Mouse (Mus musculus) lung, postnatal 4 days (tissue): ENCODE measurements at regions not wholly inside any gene's neighbourhood (a gene's known extent, or its start where the extent isn't known, plus 50 kb on each side); places are given as distances from the start of the nearest gene placed in this dataset.
"Not testable (repeated sequence)": the region's sequence is repeated elsewhere in the genome, so short reads cannot be mapped to it uniquely, and the experiment has no call there.

ENCODE experiments used
- DNase-seq, 2 experiments: peaks; one replicate each; pipeline ENCODE4 v3.0.0; 2021

DNA sequence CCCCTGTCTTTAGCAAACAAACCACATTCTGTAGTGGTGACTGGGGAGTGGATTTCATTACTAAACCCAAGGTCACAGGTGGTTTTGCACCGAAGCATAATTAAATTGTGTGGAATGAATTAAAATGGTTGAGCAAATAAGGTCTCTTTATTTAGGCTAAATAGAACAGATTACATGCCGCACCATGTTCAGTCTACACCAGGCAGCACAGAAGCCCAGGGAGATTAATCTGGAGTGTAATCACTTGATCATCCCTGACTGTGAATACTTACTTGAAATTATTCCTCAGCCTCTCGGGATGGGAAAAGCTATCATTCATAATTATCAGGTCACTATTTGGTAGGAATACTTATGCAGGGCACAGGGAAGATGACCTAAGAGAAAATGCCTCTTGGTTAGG is 1293.3 kb upstream of the Sel1l start:
- DNase-seq, result no peak

DNA sequence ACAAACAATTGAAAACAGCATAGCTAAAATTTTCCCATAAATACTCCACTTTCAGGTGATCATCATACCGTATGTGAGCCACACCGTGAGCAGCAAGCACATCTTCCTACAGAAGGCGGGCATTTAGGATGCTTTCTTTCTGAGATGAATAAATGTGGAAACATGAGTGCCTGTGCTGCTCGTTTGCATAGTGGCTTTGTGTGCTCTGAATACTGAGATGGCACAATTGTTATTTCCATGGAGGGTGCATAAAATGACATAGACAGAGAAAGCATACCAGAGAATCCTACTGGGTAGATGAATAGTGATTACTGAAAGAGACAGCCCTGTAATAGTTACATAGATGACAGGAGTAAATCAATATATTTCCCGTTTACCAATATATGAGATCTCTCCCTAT is 1287.4 kb upstream of the Sel1l start:
- no peak for DNase-seq

DNA sequence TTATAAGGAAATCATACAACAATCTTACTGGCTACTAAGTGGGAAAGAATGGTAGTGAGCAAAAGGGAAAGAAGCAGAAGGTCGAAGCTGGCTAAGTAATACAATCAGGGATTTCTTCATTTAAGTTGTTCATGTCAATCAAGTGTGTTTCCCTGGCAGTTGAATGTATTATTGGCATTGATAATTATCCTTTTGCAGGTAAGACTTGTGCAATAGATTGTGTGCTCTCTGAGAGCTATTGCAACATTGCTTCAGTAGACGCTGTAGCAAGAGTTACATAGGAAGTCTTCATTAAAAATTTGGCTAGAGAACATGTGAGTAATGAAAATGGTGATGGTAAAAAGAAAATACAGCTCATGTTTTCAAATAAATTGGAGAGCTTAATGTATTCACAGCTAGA is 1273.3 kb upstream of the Sel1l start:
- DNase-seq, result no peak

DNA sequence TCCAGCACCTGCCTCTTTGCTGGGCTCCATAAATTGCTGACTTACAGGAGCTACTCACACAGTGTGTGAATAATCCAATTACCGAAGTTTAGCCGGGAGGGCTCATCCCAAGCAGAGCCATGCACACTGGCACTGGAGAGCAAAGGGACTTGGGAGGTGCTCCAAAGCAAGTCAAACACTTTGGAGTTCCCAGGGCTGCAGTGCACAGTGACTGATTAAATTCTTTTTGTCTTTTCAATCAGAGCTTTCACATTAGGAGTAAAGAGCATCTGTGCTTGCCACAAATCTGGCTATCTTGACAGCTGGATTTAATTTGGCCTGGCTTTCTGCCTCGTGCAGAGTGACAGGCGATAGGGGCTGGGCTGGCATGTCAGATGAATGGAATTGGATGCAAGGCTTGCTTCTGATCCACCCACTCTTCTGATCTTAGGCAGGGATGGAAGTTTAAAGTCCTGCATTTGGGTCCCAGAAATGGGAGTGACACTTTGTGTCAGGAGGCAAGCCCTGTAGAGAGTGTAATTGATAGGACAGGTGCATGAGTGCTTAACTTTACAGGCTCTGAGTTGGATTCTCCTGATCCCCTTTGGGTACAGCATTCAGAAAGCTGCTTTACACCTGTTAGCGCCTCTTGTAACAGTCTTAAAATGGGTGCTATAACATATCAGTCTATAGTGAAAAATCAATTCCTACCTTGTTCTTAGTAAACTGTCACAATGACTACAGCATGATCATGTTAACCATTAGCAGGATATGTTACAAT is 1239.3 kb upstream of the Sel1l start:
- DNase-seq, result no peak

DNA sequence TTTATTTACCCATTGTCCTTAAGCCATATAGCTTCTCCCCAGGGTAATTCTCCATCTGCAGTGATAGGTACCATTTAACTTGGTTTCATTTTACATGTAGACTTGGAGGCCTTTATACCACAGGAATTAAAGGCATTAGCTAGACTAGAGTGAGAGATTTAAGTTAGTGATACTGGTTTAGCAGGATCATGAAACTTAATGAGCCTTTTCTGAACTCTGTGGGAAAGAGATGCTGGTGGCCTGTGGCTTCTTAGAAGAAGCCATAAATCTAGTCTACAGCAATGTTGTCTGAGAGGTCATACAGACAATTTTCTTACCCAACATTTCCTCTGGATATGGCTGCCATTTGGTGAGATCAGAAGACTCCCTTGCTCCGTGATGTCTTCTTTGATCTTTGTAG is 1214.9 kb upstream of the Sel1l start:
- DNase-seq, result no peak

DNA sequence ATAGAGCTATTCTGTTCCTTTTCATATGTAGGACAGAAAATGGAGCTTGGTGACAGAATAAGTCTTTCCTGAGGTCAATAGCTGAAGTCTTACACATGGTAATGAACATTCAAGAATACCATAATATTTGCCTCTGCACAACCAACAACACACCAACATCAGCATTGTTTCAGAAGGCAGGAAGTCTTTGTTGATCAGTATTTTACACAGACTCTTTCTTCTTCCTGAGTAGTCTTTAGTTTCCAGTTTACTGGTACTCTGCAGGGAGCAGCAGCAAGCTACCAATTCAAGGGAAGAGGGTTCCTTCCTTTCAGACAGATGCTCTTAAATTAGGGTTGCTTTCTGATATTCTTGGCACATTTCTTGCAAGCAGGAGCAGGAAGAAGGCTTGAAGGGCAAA is 1170.7 kb upstream of the Sel1l start:
- no peak for DNase-seq

DNA sequence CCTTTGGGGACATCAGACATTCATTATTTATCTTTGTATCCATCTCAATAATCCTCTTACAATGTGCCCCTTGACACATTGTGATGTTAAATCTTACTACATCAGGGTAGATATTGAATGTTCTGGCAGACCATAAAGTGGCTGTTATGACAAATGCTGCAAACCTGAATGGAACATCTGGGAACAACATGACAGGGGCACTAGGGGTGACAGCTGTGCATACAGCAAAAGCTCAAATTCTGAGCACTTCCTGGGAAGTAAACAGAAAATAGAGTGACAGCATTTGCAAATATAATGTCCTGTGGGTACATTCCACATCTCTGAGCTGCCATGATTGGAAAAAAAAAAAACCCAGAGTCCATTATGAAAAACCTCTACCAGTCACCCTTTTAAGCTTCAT is 1162.6 kb upstream of the Sel1l start:
- no peak for DNase-seq

DNA sequence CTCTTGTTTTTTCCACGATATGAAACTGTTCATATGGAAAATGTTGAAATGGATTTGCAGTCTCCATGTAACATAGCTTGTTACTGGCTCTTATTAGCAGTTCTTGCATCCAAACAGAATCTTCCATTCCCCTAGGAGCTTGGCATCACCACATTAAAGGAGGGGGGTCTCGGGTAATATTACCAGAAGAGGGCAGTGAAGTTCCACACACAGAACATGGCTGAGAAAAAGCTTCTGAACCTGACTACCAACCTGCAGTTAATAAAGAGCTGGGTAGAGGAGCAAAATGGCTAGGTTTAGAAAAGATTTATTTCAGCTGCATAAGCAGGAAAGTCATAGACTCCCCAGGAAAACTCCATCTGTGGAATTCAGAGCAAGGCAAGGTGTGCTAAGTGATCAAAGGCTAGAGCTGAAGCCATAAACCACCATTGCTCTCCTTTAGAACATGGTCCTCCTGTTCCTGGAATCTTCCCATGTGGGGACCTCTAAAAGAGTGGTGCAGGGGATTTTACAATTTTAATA is 1157.9 kb upstream of the Sel1l start:
- DNase-seq, result no peak

DNA sequence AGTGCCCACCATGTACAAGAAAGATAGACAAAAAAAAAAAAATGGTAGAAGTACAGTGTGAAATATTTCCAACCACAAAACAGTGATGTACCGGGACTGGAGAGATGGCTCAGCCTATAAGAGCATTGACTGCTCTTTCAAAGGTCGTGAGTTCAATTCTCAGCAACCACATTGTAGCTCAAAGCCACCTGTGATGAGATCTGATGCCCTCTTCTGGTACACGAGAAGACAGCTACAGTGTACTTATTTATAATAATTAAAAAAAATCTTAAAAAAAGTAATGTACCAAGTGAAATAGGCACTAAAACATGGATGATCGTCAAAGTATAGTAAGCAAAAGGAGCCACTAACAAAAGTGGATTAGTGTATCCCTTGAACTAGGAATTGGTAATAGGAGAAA is 1154.2 kb upstream of the Sel1l start:
- DNase-seq, result no peak

DNA sequence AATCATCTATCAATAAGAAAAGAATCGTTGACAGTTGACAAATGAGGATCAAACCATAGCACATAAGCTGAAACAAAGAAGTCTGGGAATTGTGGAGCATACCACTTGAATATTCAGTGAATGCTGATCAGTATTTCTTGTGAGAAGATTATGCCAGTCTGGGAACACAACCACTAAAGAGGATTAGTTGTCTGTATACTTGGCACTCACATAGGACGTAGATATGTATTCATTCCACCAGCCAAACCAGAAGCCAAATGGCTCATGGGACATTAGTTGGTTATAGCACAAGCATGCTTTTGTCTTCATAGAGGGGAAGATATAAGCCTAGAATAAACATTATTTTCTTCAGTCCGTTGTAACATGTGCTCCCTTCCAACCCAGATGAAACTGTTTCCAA is 1126.7 kb upstream of the Sel1l start:
- DNase-seq, result no peak

DNA sequence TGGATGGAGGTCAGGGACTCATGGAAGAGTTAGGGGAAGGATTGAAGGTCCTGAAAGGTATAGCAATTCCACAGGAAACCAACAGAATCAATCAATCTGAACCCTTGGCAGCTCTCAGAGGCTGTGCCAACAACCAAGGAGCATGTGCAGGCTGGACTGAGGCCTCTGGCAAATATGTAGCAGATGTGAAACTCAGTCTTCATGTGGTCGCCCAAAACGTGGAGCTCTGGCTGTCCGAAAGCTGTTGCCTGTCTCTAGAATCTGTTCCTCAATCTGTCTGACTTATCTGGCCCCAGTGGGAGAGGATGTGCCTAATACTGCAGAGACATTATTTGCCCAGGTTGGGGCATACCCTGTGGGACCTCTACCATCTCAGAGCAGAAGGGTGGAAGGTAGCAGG is 1095.4 kb upstream of the Sel1l start:
- no peak for DNase-seq

DNA sequence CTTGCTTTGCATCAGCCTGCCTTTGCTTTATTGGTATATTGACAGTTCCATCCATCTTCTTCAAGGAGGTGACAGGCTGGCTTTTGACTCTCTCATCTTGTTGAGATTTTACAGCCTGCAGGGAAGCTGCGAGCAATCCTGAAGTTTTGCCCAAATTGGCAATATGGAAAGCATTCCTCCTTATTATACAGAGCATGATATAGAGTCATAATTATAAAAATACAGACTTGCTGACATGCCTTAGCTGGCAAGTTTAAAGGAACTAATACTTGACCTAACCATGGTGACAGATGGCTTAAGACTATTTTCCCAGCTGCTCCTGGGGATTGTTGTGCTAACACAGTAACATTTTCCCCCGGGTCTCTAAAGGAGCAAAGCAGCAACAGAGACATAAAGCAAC is 1078.6 kb upstream of the Sel1l start:
- DNase-seq, result no peak

DNA sequence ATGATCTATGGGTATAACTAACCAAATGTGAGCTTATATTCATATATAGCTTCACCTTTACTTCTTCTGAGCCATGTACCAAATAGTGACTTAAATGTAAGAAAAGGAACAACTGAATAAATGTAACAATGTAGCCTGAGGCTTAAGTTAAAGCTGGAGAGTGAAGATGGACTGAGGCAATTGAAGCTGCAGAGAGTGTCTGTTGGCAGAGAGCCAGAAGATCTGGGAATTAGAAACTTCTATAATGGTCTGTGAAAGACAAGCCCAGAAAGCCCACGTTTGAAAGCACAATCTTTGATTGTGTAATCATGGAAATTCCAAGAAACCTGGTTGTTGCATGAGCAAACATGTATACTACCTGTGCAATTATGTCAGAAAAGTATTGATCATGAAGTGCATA is 1078.0 kb upstream of the Sel1l start:
- no peak for DNase-seq

DNA sequence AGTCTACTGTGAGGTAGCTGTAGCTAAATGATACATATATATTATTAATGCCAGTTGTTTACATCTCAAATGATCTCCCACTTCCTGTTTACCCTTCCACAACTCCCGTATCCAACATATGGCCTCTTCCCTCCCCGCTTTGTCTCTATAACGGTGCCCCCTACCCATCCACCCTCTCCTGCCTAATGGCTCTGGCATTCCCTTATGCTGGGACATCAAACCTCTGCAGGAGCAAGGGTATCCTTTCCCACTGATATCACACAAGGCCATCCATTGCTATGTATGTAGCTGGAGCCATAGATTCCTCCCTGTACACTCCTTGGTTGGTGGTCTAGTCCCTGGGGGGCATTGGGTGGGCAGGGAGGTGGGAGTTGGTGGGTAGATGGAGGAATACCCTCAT is 1071.0 kb upstream of the Sel1l start:
- DNase-seq, result no peak

DNA sequence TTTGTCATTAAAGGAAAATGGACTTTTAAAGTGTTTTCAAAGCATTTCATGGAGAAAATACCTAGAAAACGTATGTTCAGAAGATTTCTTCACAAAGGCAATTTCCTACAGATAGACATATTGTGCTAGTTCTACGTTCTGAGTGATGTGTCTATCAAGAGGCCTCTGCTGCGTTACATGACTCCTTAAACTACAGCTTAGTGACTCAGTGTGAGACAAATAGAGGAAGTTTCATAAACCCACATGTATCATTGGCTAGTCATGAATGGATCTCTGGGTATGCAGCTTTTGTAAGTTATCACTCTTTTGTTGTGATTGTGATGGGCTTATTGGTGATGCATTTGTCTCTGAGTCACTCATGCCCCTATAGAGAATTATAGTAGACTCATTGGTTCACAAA is 1067.3 kb upstream of the Sel1l start:
- no peak for DNase-seq

DNA sequence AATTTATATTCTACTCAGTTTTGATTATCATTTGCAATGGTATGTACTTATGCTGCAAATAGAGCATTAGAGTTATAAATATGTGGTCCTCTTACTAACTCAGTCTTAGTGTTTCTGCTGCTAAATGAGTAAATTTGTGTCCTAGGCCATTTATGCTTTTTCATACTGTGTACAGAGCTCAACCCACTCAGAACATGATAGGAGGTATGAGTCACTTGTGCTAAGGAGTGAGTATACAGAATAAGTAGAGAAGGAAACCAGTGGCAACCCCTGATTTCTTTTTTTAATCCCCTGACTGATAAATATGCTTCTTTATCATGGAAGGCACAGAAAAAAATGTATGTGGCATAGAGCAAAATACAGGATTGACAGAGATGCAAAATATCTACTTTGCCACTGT is 1066.8 kb upstream of the Sel1l start:
- DNase-seq, result no peak

DNA sequence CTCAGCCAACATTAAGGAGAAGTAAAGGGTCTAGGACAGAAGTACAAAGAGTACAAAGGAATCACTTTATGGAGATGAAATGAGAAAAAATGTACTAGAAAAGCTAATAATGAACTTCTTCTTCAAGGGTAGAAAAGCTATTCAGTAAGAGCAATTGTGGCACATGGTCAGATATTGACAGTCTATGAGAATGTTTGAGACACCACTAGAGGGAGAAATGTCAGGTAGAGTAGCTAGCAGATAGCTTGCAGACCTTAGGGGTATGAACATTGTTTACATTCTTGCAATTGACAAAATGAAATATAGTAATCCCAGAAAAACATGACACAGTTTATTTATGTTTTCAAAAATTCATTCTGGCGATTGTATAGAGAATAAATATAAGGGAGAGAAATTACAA is 1066.2 kb upstream of the Sel1l start:
- no peak for DNase-seq

DNA sequence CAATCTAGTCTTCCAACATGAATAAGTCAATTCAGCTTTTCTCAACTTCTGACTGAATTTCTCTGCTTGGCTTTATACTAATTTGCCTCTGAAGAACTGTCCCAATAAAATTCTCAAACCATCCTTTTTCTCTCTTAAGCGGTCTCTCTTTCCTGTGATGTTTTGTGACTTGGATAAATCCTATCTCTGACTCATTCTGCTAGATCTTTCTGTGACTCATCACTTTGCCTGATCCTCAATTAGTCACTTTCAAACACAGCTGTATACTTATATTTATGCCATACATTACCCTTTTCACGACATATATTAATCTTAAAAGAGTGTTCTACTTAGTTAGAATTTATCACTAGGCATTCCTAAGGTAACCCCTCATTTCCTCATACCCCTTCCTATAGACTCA is 1055.4 kb upstream of the Sel1l start:
- no peak for DNase-seq

DNA sequence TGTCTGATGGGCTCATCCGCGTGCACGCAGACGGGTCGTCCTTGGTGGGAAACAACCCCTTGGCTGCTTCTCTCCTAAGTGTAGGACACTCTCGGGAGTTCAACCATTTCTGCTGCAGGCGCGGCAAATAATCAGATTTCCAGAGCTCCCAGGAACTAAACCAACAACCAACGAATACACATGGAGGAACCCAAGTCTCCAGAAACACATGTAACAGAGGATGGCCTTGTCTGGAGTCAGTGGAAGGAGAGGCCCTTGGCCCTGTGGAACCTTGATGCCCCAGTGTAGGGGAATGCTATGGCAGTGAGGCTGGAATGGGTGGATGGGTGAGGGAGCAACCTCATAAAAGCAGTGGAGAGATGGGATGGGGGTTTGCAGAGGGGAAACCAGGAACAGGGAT is 1043.4 kb upstream of the Sel1l start:
- DNase-seq, result no peak

DNA sequence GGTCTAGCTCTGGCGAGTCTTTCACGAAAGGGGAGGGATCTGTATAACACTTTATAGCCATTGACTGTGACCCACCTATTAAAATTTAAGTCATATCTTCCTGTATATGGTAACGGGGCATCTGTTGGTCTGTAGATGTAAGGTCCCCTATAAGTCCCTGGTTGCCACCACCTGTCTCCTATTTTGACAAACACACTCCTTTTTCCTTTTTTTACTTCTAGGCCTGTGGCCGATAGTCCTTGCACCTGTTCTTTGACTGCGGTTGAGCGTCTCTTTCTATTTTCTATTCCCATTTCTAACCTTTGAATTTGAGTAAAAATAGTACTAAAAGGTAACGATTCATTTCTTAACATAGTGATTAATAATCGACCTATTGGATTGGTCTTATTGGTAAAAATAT is 1042.7 kb upstream of the Sel1l start:
- DNase-seq, result not testable (repeated sequence)

DNA sequence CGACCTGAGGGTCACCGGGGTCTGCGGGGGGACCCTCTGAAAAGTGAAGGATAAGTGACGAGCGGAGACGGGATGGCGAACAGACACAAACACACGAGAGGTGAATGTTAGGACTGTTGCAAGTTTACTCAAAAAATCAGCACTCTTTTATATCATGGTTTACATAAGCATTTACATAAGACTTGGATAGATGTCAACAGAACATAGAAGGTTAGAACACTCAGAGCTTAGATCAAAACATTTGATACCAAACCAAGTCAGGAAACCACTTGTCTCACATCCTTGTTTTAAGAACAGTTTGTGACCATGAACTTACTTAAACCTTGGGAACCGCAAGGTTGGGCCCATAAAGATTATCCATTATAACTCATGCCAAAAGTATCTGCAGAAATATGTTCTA is 1042.2 kb upstream of the Sel1l start:
- DNase-seq, result not testable (repeated sequence)

DNA sequence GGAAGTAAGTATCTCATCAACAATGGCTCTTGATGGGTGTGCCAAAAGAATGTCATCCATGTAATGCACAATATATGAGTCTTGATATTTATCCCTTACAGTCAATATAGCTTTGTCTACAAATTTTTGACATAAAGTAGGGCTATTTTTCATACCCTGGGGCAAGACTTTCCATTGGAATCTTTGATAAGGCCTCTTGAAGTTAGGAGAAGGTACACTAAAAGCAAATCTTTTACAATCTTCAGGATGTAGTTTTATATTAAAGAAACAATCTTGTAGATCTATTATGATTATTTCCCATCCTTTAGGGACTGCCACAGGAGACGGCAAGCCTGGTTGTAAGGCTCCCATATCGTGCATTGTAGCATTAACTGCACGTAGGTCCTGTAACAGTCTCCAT is 1038.8 kb upstream of the Sel1l start:
- DNase-seq, result no peak

DNA sequence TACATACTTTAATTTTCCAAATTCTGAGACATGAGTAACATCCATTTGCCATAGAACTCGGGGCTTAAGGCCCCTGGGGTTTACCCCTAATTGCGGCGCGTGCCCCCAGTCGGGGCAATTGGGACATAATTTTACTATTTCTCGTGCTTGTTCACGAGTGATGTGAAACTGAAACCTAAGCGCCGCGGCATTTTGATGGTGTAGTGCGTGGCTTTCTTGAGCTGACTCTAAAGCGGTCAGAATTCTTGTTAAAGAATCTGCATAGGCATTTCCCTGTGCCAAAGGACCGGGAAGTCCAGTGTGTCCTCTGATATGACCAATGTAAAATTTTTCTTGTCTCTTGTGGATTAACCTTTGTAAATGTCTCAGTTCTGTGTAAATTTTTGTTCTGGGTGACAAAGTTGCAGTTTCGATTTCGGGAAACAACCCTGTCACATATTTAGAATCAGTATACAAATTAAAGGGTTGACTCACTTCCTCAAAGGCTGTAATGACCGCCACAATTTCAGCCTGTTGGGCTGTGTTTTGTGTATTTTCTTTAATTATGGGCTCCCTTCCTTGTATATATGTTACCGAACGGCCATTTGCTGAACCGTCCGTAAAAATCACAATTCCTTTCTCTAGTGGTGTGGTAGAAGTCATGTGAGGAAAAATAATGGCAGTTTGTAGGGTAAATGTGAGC is 1037.6 kb upstream of the Sel1l start:
- not testable (repeated sequence) for DNase-seq

DNA sequence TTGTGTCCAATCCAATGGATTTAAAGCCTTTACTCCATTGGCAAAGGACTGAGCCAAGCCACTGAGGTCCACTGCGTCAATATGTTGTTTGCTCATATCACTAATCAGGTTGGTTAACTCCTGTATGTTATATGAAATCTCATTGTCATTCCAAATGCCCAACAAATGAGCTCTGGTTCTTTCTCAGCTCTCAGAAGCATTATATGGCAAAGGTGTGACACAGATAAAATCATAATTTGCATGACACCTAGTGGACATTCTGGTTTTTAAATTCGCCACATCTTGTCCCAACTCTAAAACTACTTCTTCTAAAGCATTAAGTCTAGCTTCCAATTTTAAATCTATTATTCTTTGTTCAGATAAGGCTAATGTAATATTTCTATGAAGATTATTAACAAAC is 1035.1 kb upstream of the Sel1l start:
- not testable (repeated sequence) for DNase-seq

DNA sequence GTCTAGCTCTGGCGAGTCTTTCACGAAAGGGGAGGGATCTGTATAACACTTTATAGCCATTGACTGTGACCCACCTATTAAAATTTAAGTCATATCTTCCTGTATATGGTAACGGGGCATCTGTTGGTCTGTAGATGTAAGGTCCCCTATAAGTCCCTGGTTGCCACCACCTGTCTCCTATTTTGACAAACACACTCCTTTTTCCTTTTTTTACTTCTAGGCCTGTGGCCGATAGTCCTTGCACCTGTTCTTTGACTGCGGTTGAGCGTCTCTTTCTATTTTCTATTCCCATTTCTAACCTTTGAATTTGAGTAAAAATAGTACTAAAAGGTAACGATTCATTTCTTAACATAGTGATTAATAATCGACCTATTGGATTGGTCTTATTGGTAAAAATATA is 1034.1 kb upstream of the Sel1l start:
- not testable (repeated sequence) for DNase-seq
